Mouse (Mus musculus): ENCODE measurements at regions not wholly inside any gene's neighbourhood (a gene's known extent, or its start where the extent isn't known, plus 50 kb on each side); places are given as distances from the start of the nearest gene placed in this dataset.

- no peaks in the 10 kb centered on the region for H3K4me1 ChIP-seq
Observed at GRCm38 (mm10) chr19:54691861-54692260, 435.2 kb downstream of the Gpam start.

GRCm38 (mm10) chr19:54688630-54689029, 438.4 kb downstream of the Gpam start:
- H3K36me3 ChIP-seq = no peaks in the 10 kb centered on the region
- no peak overlapping the region for H3K4me2 ChIP-seq
- no peak for ATAC-seq (ENCODE audit: insufficient number of reproducible peaks, insufficient read depth, low FRiP score, low TSS enrichment, low read depth)
- no peaks in the 10 kb centered on the region for H3K4me1 ChIP-seq
- no peak overlapping the region for H3K27ac ChIP-seq
- no peaks in the 10 kb centered on the region for H3K27me3 ChIP-seq
- no peak overlapping the region for H3K4me3 ChIP-seq
- no peaks in the 10 kb centered on the region for H3K9me3 ChIP-seq
- no peak overlapping the region for H3K9ac ChIP-seq

More at GRCm38 (mm10) chr19:54691861-54692260, 435.2 kb downstream of the Gpam start:
- Histone ChIP-seq H3K9me3 (no peaks in the 10 kb centered on the region), H3K27me3 (no peaks in the 10 kb centered on the region), H3K9ac (no peak overlapping the region), H3K4me2 (no peak overlapping the region), H3K27ac (no peak overlapping the region), H3K4me3 (no peak overlapping the region), H3K36me3 (no peaks in the 10 kb centered on the region)
- 84% methylated on average over 1 of the region's 1 CpGs for WGBS
- ATAC-seq (ENCODE audit: insufficient number of reproducible peaks, insufficient read depth, low FRiP score, low TSS enrichment, low read depth) = no peak

GRCm38 (mm10) chr19:54685147-54685546, 441.9 kb downstream of the Gpam start:
- Histone ChIP-seq H3K27ac (no peak overlapping the region), H3K9ac (no peak overlapping the region), H3K27me3 (no peaks in the 10 kb centered on the region), H3K9me3 (no peaks in the 10 kb centered on the region), H3K4me2 (no peak overlapping the region), H3K4me3 (no peak overlapping the region), H3K4me1 (no peaks in the 10 kb centered on the region), H3K36me3 (no peaks in the 10 kb centered on the region)
- ATAC-seq (ENCODE audit: insufficient number of reproducible peaks, insufficient read depth, low FRiP score, low TSS enrichment, low read depth) = no peak
- WGBS = 86% methylated on average over 4 of the region's 4 CpGs
